Mouse (Mus musculus): ENCODE measurements around the gene Commd6. TPM values are rescaled to one million over a fixed set of nuclear protein-coding genes. Genes with fewer than 3 reads are reported as not detected.
"Not testable (repeated sequence)": the region's sequence is repeated elsewhere in the genome, so short reads cannot be mapped to it uniquely, and the experiment has no call there.

Commd6 gene
- total RNA-seq, 2 experiments from 2014 or later, result 28.9 to 31.5 TPM

- no peak for DNase-seq
- intact Hi-C loops (cut with DNase I), result loop anchor here (5.0 kb wide), 1 partner anchor 141 kb away; no protein-coding TSS in a partner anchor
Measured at GRCm38 (mm10) chr14:101613206-101613605, 27.3 kb downstream of the Commd6 start.

DNA sequence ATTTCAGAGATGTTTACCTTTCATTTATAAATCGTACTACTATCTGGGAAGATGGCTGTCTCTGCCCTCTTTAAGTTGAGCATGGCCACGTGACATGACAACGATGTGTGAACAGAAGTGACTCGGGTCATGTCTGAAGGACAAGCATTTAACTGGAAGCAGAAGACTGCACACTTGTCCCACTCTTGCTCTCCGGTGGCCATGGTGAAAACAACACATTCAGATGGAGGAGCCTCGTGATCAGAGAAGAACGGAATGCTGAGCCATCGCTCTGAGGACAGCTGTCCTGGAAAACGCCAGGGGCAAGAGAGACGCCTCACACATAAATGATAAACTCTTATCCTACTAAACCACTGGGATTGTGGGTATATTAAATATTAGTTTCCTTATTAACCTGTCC lies 29.8 kb downstream of the Commd6 start:
- no peak for DNase-seq
- intact Hi-C loops (cut with DNase I), result loop anchor here (5.0 kb wide), 1 partner anchor 138 kb away; no protein-coding TSS in a partner anchor

GRCm38 (mm10) chr14:101608519-101609368 lies 31.7 kb downstream of the Commd6 start, which contains the start of gene Tbc1d4:
Tbc1d4 (minus strand) TSS chr14:101609191.
- peak; percentile 82 to 90 for DNase-seq
- intact Hi-C loops (cut with DNase I), result loop anchor here (1.0 to 5.0 kb wide), 3 partner anchors 44 to 92 kb away; partner anchors contain the start of gene Uchl3

- intact Hi-C loops (cut with DNase I), result loop anchor here (2.0 to 5.0 kb wide), 2 partner anchors 44 to 49 kb away; partner anchors contain the start of gene Uchl3
- peak; percentile 25 to 51 for DNase-seq
Measured at GRCm38 (mm10) chr14:101607631-101608518, 32.6 kb downstream of the Commd6 start.

GRCm38 (mm10) chr14:101605843-101606242 lies 34.6 kb downstream of the Commd6 start:
- no peak for DNase-seq
- intact Hi-C loops (cut with DNase I), result loop anchor here (5.0 kb wide), 1 partner anchor 46 kb away; the partner anchor contains the start of gene Uchl3

DNA sequence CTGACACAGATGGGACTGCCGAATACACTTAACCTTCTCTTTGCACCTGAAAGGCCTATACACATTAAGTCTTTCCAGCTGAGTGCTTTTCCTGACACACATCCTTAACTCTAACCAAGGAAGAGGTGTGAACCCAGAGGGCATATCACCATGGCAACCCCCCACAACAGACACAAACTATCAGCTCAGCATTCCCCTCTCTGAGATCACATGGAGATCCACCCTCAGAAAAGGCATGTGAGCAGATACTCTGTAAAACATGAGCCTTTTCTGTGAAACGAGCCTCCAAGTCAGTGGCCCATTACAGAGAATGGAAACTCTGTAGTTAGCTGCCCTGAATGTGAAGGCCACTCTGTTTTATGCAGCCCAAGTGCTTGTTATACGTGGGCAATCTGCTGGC lies 37.6 kb downstream of the Commd6 start:
- intact Hi-C loops (cut with DNase I), result no loop called here

DNA sequence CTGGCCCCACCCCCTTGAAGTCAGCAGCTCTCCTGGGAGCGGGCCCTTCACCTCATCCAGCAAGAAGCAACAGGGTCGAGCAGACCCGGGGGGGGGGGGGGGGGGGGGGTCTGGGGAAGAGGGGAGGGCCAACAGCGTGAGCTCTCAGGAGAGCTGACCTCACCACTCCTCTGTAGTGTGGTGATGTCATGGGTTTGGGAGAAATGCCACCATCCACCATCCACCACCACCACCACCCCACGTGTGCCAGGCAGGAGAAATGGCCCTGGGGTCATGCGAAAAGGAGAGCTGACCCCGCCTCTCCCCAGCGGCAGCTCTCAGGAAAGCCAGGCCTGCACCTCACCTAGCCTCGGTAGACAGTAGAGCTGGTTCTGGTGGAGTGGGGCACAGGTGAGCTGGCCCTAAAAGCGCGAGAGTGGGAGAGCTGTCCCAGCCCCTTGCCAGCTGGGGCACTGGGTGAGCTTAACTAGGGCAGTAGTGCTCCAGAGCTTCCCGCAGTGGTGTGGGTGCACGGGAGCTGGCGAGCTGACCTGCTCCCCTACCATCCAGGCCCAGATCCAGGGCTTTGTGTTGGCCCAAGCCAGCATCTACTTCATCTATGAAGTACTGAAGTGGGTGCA lies 43.3 kb downstream of the Commd6 start:
- intact Hi-C loops (cut with DNase I), result no loop called here
- no peak for DNase-seq

More for the DNA sequence above, 37.6 kb downstream of the Commd6 start:
- DNase-seq, result no peak

DNA sequence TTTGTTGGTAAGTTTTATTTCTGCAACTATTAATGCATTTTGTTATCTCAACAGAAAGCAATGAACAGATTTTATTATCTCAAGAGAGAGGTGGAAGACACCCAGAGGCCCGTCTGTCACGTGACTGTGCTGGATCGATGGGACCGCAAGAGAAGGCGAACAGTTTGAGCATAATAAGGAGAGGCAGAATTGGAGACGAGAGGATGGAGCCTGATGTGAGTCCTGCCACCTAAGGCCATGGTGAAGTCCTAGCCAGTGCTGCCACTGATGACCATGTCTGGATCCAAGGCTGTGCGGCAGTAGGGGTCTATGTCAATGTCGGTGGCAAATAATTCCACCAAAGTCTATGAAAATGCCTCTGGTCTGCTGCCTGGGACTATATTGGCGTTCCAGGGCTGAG lies 43.8 kb downstream of the Commd6 start:
- no peak for DNase-seq
- intact Hi-C loops (cut with DNase I), result no loop called here

DNA sequence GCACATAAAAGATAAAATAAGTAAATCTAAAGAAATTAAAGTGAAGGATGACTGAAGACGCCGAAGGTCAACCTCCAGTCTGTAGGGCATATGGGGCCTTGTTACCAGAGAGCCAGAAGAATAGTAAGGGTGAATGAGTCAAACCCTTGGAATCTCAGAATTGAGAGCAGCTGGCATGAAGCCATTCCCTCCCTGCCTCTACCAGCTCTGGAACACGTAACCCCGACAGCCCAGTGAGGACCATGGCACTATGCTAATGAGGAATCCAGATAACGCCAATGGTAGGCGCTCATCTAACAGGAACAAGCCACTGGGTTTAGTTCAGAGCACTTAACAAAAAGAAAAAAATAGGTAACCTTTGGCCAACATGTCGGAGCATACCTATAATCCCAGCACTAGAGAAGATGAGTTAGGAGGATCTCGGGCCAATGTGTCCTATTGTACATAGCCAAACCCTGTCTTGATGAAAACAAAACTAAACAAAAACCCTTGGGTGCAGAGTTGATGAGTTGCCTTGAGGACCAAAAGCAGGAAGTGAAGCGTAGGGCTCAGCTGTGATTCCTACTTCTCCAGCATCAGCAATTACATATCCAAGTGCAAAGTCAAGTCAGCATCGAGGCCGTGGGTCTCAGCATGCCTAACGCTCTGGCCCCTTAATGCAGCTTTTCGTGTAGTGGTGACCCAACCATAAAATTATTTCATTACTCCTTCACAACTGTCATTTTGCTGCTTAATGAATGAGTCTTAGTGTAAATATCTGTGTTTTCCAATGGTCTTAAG lies 45.0 kb downstream of the Commd6 start:
- no peak for DNase-seq
- intact Hi-C loops (cut with DNase I), result no loop called here

DNA sequence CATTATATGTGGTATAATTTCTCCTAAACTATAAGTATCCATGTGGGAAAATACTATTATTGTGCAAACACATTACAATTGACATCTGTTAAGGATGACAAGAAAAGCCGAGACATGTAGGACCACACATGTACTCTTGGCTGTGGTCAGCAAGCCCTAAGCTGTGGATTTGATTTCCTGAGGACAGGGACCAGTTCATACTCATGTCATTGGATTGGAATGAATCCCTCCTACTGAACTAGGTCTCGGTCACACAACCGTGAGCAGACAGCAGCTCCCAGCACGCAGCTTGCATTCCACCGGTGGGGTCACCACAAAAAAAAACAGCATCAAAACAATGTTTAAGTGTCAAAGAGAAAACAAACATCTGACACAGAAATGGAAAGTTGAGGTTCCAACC lies 46.5 kb downstream of the Commd6 start:
- no peak for DNase-seq
- intact Hi-C loops (cut with DNase I), result no loop called here

GRCm38 (mm10) chr14:101593340-101593739 lies 47.1 kb downstream of the Commd6 start:
- intact Hi-C loops (cut with DNase I), result no loop called here
- DNase-seq, result no peak

DNA sequence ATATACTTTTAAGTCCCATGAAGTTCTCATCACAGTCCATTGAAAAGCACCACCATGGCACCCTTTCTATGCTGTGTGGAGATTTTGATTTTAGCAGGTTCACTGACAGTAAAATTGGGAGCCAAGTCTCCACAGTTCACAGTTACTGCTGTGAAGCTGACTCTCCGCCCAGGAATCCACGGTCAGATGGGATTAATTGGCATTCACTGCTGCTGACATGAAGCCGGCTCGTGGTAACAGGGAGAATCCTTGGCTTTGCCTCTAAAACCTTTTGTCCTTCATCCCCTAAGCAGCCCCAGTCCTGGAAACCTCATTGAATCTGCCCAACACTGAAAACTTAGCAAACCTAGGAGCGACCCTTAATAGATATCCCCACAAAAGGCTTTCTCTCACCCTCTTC lies 49.4 kb downstream of the Commd6 start:
- no peak for DNase-seq
- intact Hi-C loops (cut with DNase I), result no loop called here

- DNase-seq; intact Hi-C loops (cut with DNase I): not testable (repeated sequence)
Measured at GRCm38 (mm10) chr14:101588209-101588991, 52.1 kb downstream of the Commd6 start.

GRCm38 (mm10) chr14:101587366-101588040 lies 53.0 kb downstream of the Commd6 start:
- DNase-seq; intact Hi-C loops (cut with DNase I): not testable (repeated sequence)

- no peak for DNase-seq
- intact Hi-C loops (cut with DNase I), result no loop called here
Measured at GRCm38 (mm10) chr14:101586096-101586495, 54.4 kb downstream of the Commd6 start.

All from heart, postnatal 36 days (tissue).